15 mouse cellular contexts compared by ENCODE assay signal in the genomic region with DNA sequence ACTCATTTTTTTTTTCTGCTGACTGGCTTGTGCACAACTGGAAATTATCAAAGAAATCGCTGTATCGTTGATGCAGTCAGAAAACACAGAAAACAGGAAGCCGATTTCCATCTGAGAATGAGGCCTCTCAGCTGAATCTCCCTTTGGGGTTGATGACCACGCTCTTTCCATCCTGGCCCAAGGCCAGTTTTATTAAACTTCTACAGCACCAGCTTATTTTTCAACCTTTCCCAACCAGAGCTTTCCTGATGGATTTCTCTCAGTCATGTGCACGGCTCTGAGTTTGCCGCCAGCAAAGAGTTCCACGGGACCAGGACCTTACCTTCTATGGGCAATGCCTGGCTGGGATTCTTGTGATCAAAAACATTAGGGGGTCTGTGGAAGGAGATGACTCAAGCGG.
DNase-seq lines count a peak whose midpoint lies in the region; ATAC-seq and TF ChIP-seq lines count a peak whose summit lies in the region.
"Had no signal": no experiment of that assay in that cellular context is flagged by ENCODE, and none has a peak within 500 bp of the region (broad histone marks: within the 10 kb centered on the region; RNA-seq: fewer than 3 reads in every experiment).

No protein-coding gene starts in this region.

- no peak overlapping the region for H3K9ac ChIP-seq in embryonic facial prominence, embryonic 14.5 days (ENCODE audit: low read depth, low read length)
- no peak overlapping the region for H3K9ac ChIP-seq in lung, embryonic 14.5 days

- peak; percentile 65 for DNase-seq in embryonic facial prominence, embryonic 14.5 days (ENCODE audit: low spot score)
- DNase-seq in embryonic facial prominence, embryonic 10.5 days (ENCODE audit: low spot score) = no peak
- peak; percentile 85 for DNase-seq in lung, embryonic 14.5 days
- no peak for DNase-seq in lung, adult 18-20 months
- DNase-seq in kidney, adult 9 months = peak; percentile 74
- DNase-seq in lung, postnatal 36 days = peak; percentile 18
- DNase-seq in retina, embryonic 14.5 days (ENCODE audit: low spot score) = no peak
- no peak for DNase-seq in ovary, postnatal 36 days (ENCODE audit: low spot score)
- DNase-seq: adrenal gland, adult 8-10 months; cerebellum, adult 2 months; gastrocnemius, postnatal 25 days; heart, postnatal 36 days; thymus, postnatal 14 days had no signal

- peak overlapping the region; percentile 35; the same call in 1 of the 2 replicates for H3K4me2 ChIP-seq in embryonic facial prominence, embryonic 14.5 days (ENCODE audit: low read depth, low read length)
- H3K4me2 ChIP-seq in lung, embryonic 14.5 days = no peak overlapping the region
- H3K4me2 ChIP-seq: liver, embryonic 11.5 days had no signal

- no peaks in the 10 kb centered on the region for H3K9me3 ChIP-seq in embryonic facial prominence, embryonic 14.5 days (ENCODE audit: control insufficient read depth, low read length)
- H3K9me3 ChIP-seq in embryonic facial prominence, embryonic 10.5 days = no peaks in the 10 kb centered on the region
- H3K9me3 ChIP-seq in lung, embryonic 14.5 days (ENCODE audit: low read depth, low read length) = no peaks in the 10 kb centered on the region

- TF ChIP-seq CTCF in lung, embryonic 14.5 days (IDR thresholded peaks at IDR 0.05; ENCODE audit: low read depth) = no peak

- H3K4me1 ChIP-seq in embryonic facial prominence, embryonic 14.5 days (ENCODE audit: control insufficient read depth, insufficient read depth, low read length) = peaks cover 4% of the 10 kb centered on the region; the same call in 1 of the 2 replicates
- H3K4me1 ChIP-seq in embryonic facial prominence, embryonic 10.5 days = 0 out of 2 replicates have a peak, but pooled peaks cover 2% of the 10 kb centered on the region
- peaks cover 7% of the 10 kb centered on the region for H3K4me1 ChIP-seq in lung, embryonic 14.5 days (ENCODE audit: insufficient read depth)

- no peak overlapping the region for H3K4me3 ChIP-seq in embryonic facial prominence, embryonic 14.5 days (ENCODE audit: low read depth, low read length)
- H3K4me3 ChIP-seq in embryonic facial prominence, embryonic 10.5 days = no peak overlapping the region
- no peak overlapping the region for H3K4me3 ChIP-seq in lung, embryonic 14.5 days (ENCODE audit: low read depth, low read length)

- H3K36me3 ChIP-seq in embryonic facial prominence, embryonic 14.5 days (ENCODE audit: control insufficient read depth, insufficient read depth, low read length) = no peaks in the 10 kb centered on the region
- no peaks in the 10 kb centered on the region for H3K36me3 ChIP-seq in embryonic facial prominence, embryonic 10.5 days (replicated peaks)
- no peaks in the 10 kb centered on the region for H3K36me3 ChIP-seq in lung, embryonic 14.5 days (ENCODE audit: insufficient read depth)

- peak overlapping the region; percentile 58 for H3K27ac ChIP-seq in embryonic facial prominence, embryonic 14.5 days (replicated peaks; ENCODE audit: low read depth, low read length)
- H3K27ac ChIP-seq in embryonic facial prominence, embryonic 10.5 days (replicated peaks) = no peak overlapping the region
- peak overlapping the region; percentile 56; the same call in 1 of the 2 replicates for H3K27ac ChIP-seq in lung, embryonic 14.5 days (ENCODE audit: low read depth)

- no peaks in the 10 kb centered on the region for H3K27me3 ChIP-seq in embryonic facial prominence, embryonic 14.5 days (replicated peaks; ENCODE audit: control insufficient read depth, insufficient read depth, low read length)
- H3K27me3 ChIP-seq in embryonic facial prominence, embryonic 10.5 days (replicated peaks; ENCODE audit: low read depth, poor library complexity, severe bottlenecking) = no peaks in the 10 kb centered on the region
- H3K27me3 ChIP-seq in lung, embryonic 14.5 days (ENCODE audit: insufficient read depth, low read length) = no peaks in the 10 kb centered on the region

- no peak for ATAC-seq in embryonic facial prominence, embryonic 14.5 days (ENCODE audit: low read depth)
- peak; percentile 41 for ATAC-seq in lung, embryonic 14.5 days (ENCODE audit: insufficient read depth)
- ATAC-seq: forebrain, embryonic 16.5 days had no signal

- 57% methylated on average over 8 of the region's 8 CpGs for WGBS in embryonic facial prominence, embryonic 14.5 days
- WGBS in embryonic facial prominence, embryonic 10.5 days = 91% methylated on average over 8 of the region's 8 CpGs
- WGBS in lung, embryonic 14.5 days = 37% methylated on average over 8 of the region's 8 CpGs

Comparison
In these comparisons a context has a peak if more than half of its experiments do, and no peak if none do; other contexts are left out.
1. DNase-seq: peak in embryonic facial prominence, embryonic 14.5 days (single experiment), lung, embryonic 14.5 days (single experiment), kidney, adult 9 months (single experiment) and lung, postnatal 36 days (single experiment); none in embryonic facial prominence, embryonic 10.5 days (single experiment), lung, adult 18-20 months (0 of 2), retina, embryonic 14.5 days (single experiment) and ovary, postnatal 36 days (single experiment).